In the genomic region with DNA sequence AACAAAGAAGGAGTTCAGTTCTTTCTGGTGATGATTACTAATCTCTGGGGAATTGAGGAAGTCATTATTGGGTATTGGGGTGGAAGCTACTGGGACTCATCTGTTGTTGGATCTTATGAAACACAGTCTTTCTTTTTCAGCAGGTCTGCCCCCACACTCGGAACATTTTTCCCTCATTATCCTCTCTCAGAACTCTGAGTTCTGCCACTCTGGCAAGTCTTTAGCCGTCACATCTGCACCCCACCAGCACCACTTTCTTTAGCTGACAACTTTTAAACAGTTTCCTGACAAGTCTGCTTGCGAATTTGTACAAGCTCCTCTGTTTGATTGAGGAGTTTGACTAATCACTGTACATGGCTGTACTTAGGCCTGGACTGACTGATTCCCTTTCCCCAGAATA, we compare ENCODE assay signal across 13 mouse cellular contexts.
"Had no signal": no experiment of that assay in that cellular context is flagged by ENCODE, and none has a peak within 500 bp of the region (broad histone marks: within the 10 kb centered on the region; RNA-seq: fewer than 3 reads in every experiment).

No protein-coding gene starts in this region.

- DNase-seq: kidney, adult 8-10 months; kidney, postnatal 25 days; lung, embryonic 14.5 days; lung, postnatal 10 days; right cerebral cortex, postnatal 14 days; thymus, postnatal 4 days had no signal

- H3K27me3 ChIP-seq: liver, embryonic 15.5 days; midbrain, embryonic 15.5 days had no signal

- H3K4me3 ChIP-seq: liver, embryonic 15.5 days; megakaryocyte, embryonic 14.5 days; midbrain, embryonic 15.5 days had no signal

- H3K4me2 ChIP-seq: liver, embryonic 11.5 days; liver, embryonic 15.5 days; lung, embryonic 14.5 days; midbrain, embryonic 11.5 days; midbrain, embryonic 15.5 days had no signal

- H3K36me3 ChIP-seq: liver, embryonic 15.5 days; midbrain, embryonic 15.5 days had no signal

- ATAC-seq: inflammation-experienced regulatory T-cells, adult 6 months; intestine, postnatal 0 days; midbrain, embryonic 15.5 days had no signal
